Mouse (Mus musculus): ENCODE measurements around the gene Dnajc4. TPM values are rescaled to one million over a fixed set of nuclear protein-coding genes. Genes with fewer than 3 reads are reported as not detected.

Gene Dnajc4
- polyA plus RNA-seq, 1 experiment from 2014 or later = 32.1 TPM

DNA sequence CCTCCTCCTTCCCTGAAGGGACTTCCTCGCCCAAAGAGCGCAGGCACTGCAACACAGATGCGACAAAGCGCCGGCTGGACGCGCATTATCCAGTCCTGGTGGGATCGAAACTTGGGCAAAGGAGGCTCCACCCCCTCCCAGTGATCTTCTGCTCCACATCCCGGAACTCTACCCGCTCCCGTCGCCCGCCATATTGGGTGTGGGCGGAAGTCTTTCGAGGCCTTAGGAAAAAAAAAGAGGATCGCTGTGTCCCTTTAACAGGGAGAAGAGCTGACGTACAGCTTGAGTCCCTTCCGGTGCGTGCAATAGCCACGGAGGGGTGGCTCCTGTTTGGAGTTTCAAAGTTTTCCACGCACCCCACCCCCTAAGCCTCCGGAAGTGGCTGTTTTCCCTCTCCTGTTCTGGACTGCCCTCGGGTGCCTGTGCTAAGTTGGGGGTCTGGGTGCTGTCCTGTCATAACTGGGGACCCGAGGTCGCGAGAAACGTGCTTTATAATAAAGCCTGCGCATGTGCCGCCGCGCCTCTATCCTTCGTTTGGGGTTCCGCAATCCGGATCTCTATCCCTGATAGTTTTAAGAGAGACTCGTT, 40.9 kb downstream of the Dnajc4 start:
- ATAC-seq (replicated peaks; ENCODE audit: low FRiP score, low read depth) = peak; percentile 71
- DNase-seq (ENCODE audit: low spot score) = peak; percentile 98
- peaks cover 8% of the 10 kb centered on the region; the same call in 1 of the 2 replicates for H3K4me1 ChIP-seq (replicated peaks; ENCODE audit: insufficient read depth, low read length)
- H3K4me2 ChIP-seq (ENCODE audit: low read length) = peak overlapping the region; percentile 67
- under 1% methylated on average over 35 of the region's 35 CpGs for WGBS
- H3K36me3 ChIP-seq (ENCODE audit: insufficient read depth, low read length) = peaks cover 26% of the 10 kb centered on the region; the same call in 1 of the 2 replicates
- no peaks in the 10 kb centered on the region for H3K27me3 ChIP-seq (ENCODE audit: insufficient read depth, low read length)
- H3K27ac ChIP-seq = peak overlapping the region; percentile 96
- H3K9ac ChIP-seq (ENCODE audit: low read depth, low read length) = peak overlapping the region; percentile 67
- peak overlapping the region; percentile 58 for H3K4me3 ChIP-seq (replicated peaks; ENCODE audit: low read depth, low read length)
- no peaks in the 10 kb centered on the region for H3K9me3 ChIP-seq (replicated peaks; ENCODE audit: low read length)
- TF ChIP-seq CTCF (IDR thresholded peaks at IDR 0.05; ENCODE audit: low read depth) = 0 out of 2 replicates have a peak, but pooled peaks have one; percentile 0

DNA sequence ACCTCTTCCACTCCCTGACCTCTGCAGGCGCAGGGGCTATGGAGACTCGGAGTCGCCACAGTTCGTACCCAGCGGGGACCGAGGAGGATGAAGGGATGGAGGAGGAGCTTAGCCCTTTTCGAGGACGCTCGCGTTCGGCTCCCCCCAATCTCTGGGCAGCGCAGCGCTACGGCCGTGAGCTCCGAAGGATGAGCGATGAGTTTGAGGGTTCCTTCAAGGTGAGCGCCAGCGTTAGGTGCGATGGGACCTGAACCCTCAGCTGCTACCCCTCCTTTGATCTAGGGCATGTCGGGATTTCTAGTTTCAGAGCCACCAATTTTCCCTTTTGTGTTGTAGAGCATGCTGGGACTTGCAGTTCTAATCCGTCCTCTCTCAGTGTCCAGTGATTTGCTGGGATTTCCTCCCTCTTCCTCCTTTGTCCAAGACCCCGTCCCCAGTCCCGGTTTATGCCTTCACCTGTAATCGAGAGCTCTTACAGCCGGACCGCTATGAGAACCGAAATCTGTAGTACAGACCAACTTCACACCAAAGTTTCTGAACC, 41.7 kb downstream of the Dnajc4 start:
- peak; percentile 15 for ATAC-seq (replicated peaks; ENCODE audit: low FRiP score, low read depth)

DNA sequence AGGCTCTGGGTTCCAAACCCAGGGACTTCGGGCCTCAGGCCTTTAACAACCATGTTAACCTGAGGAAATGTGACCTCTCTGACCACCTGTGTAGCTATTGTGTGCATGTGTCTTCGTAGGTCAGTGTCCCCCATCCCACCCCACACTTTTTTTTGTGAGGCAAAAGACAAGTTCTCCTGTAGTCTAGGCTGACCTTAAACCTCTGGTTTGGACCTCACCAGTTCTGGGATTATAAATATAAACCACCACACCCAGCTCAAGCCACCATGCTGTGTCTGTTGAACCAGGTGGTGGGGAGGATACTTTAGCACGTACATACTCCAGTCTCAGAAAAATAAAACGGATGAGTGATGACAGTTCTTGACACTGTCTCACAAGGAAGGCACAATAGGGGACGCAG, 42.4 kb downstream of the Dnajc4 start:
- Histone ChIP-seq H3K4me1 (replicated peaks; ENCODE audit: insufficient read depth, low read length) (peaks cover 8% of the 10 kb centered on the region; the same call in 1 of the 2 replicates), H3K36me3 (ENCODE audit: insufficient read depth, low read length) (peaks cover 20% of the 10 kb centered on the region; the same call in 1 of the 2 replicates), H3K9me3 (replicated peaks; ENCODE audit: low read length) (no peaks in the 10 kb centered on the region), H3K9ac (ENCODE audit: low read depth, low read length) (peak overlapping the region; percentile 67; the same call in 1 of the 2 replicates), H3K4me2 (ENCODE audit: low read length) (peak overlapping the region; percentile 67), H3K4me3 (replicated peaks; ENCODE audit: low read depth, low read length) (peak overlapping the region; percentile 58; the same call in 1 of the 2 replicates), H3K27me3 (ENCODE audit: insufficient read depth, low read length) (no peaks in the 10 kb centered on the region), H3K27ac (peak overlapping the region; percentile 96)
- 50% methylated on average over 5 of the region's 5 CpGs for WGBS
- no peak for TF ChIP-seq CTCF (IDR thresholded peaks at IDR 0.05; ENCODE audit: low read depth)
- ATAC-seq (replicated peaks; ENCODE audit: low FRiP score, low read depth) = no peak
- DNase-seq (ENCODE audit: low spot score) = no peak

More for the DNA sequence above, 41.7 kb downstream of the Dnajc4 start:
- peak overlapping the region; percentile 58 for H3K4me3 ChIP-seq (replicated peaks; ENCODE audit: low read depth, low read length)
- peak; percentile 88 for DNase-seq (ENCODE audit: low spot score)
- no peaks in the 10 kb centered on the region for H3K27me3 ChIP-seq (ENCODE audit: insufficient read depth, low read length)
- peak overlapping the region; percentile 96 for H3K27ac ChIP-seq
- peaks cover 26% of the 10 kb centered on the region; the same call in 1 of the 2 replicates for H3K36me3 ChIP-seq (ENCODE audit: insufficient read depth, low read length)
- peak overlapping the region; percentile 67 for H3K9ac ChIP-seq (ENCODE audit: low read depth, low read length)
- no peaks in the 10 kb centered on the region for H3K9me3 ChIP-seq (replicated peaks; ENCODE audit: low read length)
- peaks cover 8% of the 10 kb centered on the region; the same call in 1 of the 2 replicates for H3K4me1 ChIP-seq (replicated peaks; ENCODE audit: insufficient read depth, low read length)
- H3K4me2 ChIP-seq (ENCODE audit: low read length) = peak overlapping the region; percentile 67
- TF ChIP-seq CTCF (IDR thresholded peaks at IDR 0.05; ENCODE audit: low read depth) = no peak
- WGBS = under 1% methylated on average over 28 of the region's 28 CpGs

DNA sequence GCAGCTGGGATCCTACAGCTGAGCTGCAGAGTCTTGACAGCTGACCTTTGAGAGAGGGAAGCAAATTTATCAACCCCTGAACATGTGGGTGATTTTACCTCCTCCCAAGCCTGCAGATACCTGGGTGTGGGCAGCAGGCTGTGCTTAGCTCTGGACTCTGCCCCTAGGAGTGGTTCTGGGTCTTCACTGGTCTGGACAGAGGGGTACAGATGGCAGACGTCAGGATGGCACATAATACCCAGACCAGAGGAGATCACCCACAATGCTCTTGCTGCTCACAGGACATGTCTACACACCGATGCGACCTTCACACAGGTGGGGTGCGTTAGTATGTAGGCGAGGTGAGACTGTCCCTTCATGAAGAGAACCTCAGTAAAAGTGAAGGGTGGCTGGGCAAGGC, 42.8 kb downstream of the Dnajc4 start:
- 94% methylated on average over 5 of the region's 5 CpGs for WGBS
- no peak for DNase-seq (ENCODE audit: low spot score)

DNA sequence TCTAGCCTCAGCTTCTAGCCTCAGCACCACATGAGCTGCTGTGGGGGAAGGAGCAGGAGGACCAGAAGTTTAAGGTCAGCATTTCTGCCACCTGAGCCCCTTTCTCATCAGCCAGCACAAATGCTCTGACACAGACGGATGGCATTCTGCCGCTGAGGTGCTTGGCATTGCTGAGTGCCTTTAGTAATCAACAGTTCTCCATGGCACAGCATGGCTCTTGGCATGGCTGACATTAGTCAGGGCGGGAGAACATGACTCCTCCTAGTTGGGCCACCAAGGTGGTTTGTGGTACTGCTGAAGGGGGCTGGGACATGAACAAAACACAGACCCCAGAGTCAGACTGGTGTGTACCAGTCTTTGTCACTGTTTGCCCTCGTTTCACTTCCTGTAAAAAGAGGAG, 44.2 kb downstream of the Dnajc4 start:
- TF ChIP-seq CTCF (IDR thresholded peaks at IDR 0.05; ENCODE audit: low read depth) = no peak
- Histone ChIP-seq H3K27me3 (ENCODE audit: insufficient read depth, low read length) (no peaks in the 10 kb centered on the region), H3K36me3 (ENCODE audit: insufficient read depth, low read length) (peaks cover 9% of the 10 kb centered on the region; the same call in 1 of the 2 replicates), H3K9me3 (replicated peaks; ENCODE audit: low read length) (no peaks in the 10 kb centered on the region), H3K4me1 (replicated peaks; ENCODE audit: insufficient read depth, low read length) (peaks cover 8% of the 10 kb centered on the region; the same call in 1 of the 2 replicates), H3K4me3 (replicated peaks; ENCODE audit: low read depth, low read length) (no peak overlapping the region), H3K9ac (ENCODE audit: low read depth, low read length) (no peak overlapping the region), H3K4me2 (ENCODE audit: low read length) (no peak overlapping the region), H3K27ac (no peak overlapping the region)
- WGBS = 78% methylated on average over 4 of the region's 4 CpGs
- ATAC-seq (replicated peaks; ENCODE audit: low FRiP score, low read depth) = no peak
- DNase-seq (ENCODE audit: low spot score) = no peak

More for the DNA sequence above, 42.8 kb downstream of the Dnajc4 start:
- no peak overlapping the region for H3K9ac ChIP-seq (ENCODE audit: low read depth, low read length)
- peaks cover 17% of the 10 kb centered on the region; the same call in 1 of the 2 replicates for H3K36me3 ChIP-seq (ENCODE audit: insufficient read depth, low read length)
- H3K9me3 ChIP-seq (replicated peaks; ENCODE audit: low read length) = no peaks in the 10 kb centered on the region
- no peak for ATAC-seq (replicated peaks; ENCODE audit: low FRiP score, low read depth)
- H3K4me2 ChIP-seq (ENCODE audit: low read length) = no peak overlapping the region
- peaks cover 8% of the 10 kb centered on the region; the same call in 1 of the 2 replicates for H3K4me1 ChIP-seq (replicated peaks; ENCODE audit: insufficient read depth, low read length)
- no peaks in the 10 kb centered on the region for H3K27me3 ChIP-seq (ENCODE audit: insufficient read depth, low read length)
- no peak overlapping the region for H3K4me3 ChIP-seq (replicated peaks; ENCODE audit: low read depth, low read length)
- no peak for TF ChIP-seq CTCF (IDR thresholded peaks at IDR 0.05; ENCODE audit: low read depth)
- no peak overlapping the region for H3K27ac ChIP-seq

DNA sequence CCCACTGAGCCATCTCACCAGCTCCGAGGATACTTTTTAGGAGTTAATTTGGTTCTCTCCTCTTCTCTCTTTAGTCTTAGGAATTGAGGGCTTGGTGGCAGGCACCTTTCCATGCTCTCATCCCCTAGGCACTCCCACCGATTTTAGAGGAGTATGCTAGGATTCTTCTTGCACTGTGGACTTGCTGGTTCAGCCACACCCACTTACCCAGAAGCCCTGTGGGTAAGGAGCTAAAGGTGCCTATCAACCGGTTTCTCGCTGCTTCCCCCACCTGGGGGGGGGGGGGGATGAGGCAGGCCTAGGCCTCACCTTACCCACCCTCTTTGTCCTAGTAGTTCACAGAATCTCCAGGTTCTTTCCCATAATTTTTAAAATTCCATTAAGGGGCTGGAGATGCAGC, 44.6 kb downstream of the Dnajc4 start:
- H3K4me2 ChIP-seq (ENCODE audit: low read length) = no peak overlapping the region
- H3K27ac ChIP-seq = no peak overlapping the region
- no peaks in the 10 kb centered on the region for H3K9me3 ChIP-seq (replicated peaks; ENCODE audit: low read length)
- H3K9ac ChIP-seq (ENCODE audit: low read depth, low read length) = no peak overlapping the region
- peaks cover 11% of the 10 kb centered on the region; the same call in 1 of the 2 replicates for H3K4me1 ChIP-seq (replicated peaks; ENCODE audit: insufficient read depth, low read length)
- no peak for ATAC-seq (replicated peaks; ENCODE audit: low FRiP score, low read depth)
- no peak for DNase-seq (ENCODE audit: low spot score)
- H3K27me3 ChIP-seq (ENCODE audit: insufficient read depth, low read length) = no peaks in the 10 kb centered on the region
- 46% methylated on average over 4 of the region's 4 CpGs for WGBS
- TF ChIP-seq CTCF (IDR thresholded peaks at IDR 0.05; ENCODE audit: low read depth) = no peak
- H3K4me3 ChIP-seq (replicated peaks; ENCODE audit: low read depth, low read length) = no peak overlapping the region
- peaks cover 9% of the 10 kb centered on the region; the same call in 1 of the 2 replicates for H3K36me3 ChIP-seq (ENCODE audit: insufficient read depth, low read length)
